Mouse (Mus musculus) MEL (cell line): ENCODE data around the gene Ggnbp2. TPM values are rescaled to one million over a fixed set of nuclear protein-coding genes. Genes with fewer than 3 reads are reported as not detected.

Experiments used
- DNase-seq: peaks from one replicate; pipeline ENCODE4 v3.0.0; 2011; ENCODE audit warnings: low read depth, low spot score
- H3K27ac ChIP-seq: 2 replicates; pipeline ENCODE4 v1.5.1; 2012; ENCODE audit warnings: low read depth, mild to moderate bottlenecking, control low read depth, low read length, moderate library complexity; ENCODE audit not compliant: control insufficient read depth
- H3K27me3 ChIP-seq, 2 experiments: fragments of 150-350 bp in 1 of 2; sonication (generic) in 1 of 2; 2 replicates each; pipeline ENCODE4 v1.6.1; 2012; ENCODE audit warnings: low read length in 2 of 2, mild to moderate bottlenecking in 2 of 2, improper control_type of control experiment in 1 of 2, moderate library complexity in 1 of 2; ENCODE audit not compliant: insufficient read depth in 2 of 2, control insufficient read depth in 1 of 2
- H3K36me3 ChIP-seq, 2 experiments: 2 replicates each; pipeline ENCODE4 v1.6.1; 2012 to 2014; ENCODE audit warnings: low read length in 2 of 2, improper control_type of control experiment in 1 of 2, inconsistent platforms in 1 of 2, mild to moderate bottlenecking in 1 of 2; ENCODE audit not compliant: insufficient read depth in 2 of 2, control insufficient read depth in 1 of 2
- H3K4me1 ChIP-seq, 2 experiments: fragments of 150-350 bp in 1 of 2; sonication (generic) in 1 of 2; 2 replicates each; pipeline ENCODE4 v1.6.1; 2012; ENCODE audit warnings: low read length in 2 of 2, improper control_type of control experiment in 1 of 2, mild to moderate bottlenecking in 1 of 2; ENCODE audit not compliant: insufficient read depth in 2 of 2, control insufficient read depth in 1 of 2
- H3K4me3 ChIP-seq, 2 experiments: fragments of 150-350 bp in 1 of 2; sonication (generic) in 1 of 2; 2 replicates each; pipeline ENCODE4 v1.5.1; 2012; ENCODE audit warnings: low read depth in 2 of 2, low read length in 2 of 2, mild to moderate bottlenecking in 2 of 2, moderate library complexity in 2 of 2, control low read depth in 1 of 2, improper control_type of control experiment in 1 of 2; ENCODE audit not compliant: control insufficient read depth in 1 of 2, insufficient read depth in 1 of 2
- H3K79me2 ChIP-seq: 2 replicates; pipeline ENCODE4 v1.6.1; 2012; ENCODE audit warnings: mild to moderate bottlenecking, low read length, moderate library complexity; ENCODE audit not compliant: control insufficient read depth, poor library complexity, insufficient read depth
- H3K9ac ChIP-seq: 2 replicates; pipeline ENCODE4 v1.6.1; 2012; ENCODE audit warnings: low read depth, mild to moderate bottlenecking, control low read depth, low read length, moderate library complexity; ENCODE audit not compliant: control insufficient read depth, poor library complexity, severe bottlenecking
- H3K9me3 ChIP-seq: fragments of 150-350 bp; sonication (generic); replicated peaks from 2 replicates; pipeline ENCODE4 v1.6.1; 2012; ENCODE audit warnings: mild to moderate bottlenecking, low read length, improper control_type of control experiment, moderate library complexity; ENCODE audit not compliant: insufficient read depth
- BHLHE40 ChIP-seq: IDR thresholded peaks from 2 replicates; pipeline ENCODE4 v1.6.1; 2012; ENCODE audit warnings: low read depth, mild to moderate bottlenecking, inconsistent platforms, low read length, improper control_type of control experiment, borderline replicate concordance
- CHD1 ChIP-seq: IDR thresholded peaks from 2 replicates; pipeline ENCODE4 v1.6.1; 2012; ENCODE audit warnings: low read depth, mild to moderate bottlenecking, inconsistent platforms, low read length, improper control_type of control experiment
- CTCF ChIP-seq, 3 experiments: IDR thresholded peaks in 2 of 3; conservative IDR thresholded peaks in 1 of 3; 2 replicates each; pipeline ENCODE4 v1.5.1; 2011 to 2012; ENCODE audit warnings: low read length in 3 of 3, low read depth in 2 of 3, mild to moderate bottlenecking in 2 of 3, improper control_type of control experiment in 1 of 3, inconsistent platforms in 1 of 3, mixed read lengths in 1 of 3, moderate library complexity in 1 of 3; ENCODE audit not compliant: control insufficient read depth in 1 of 3, insufficient read depth in 1 of 3, poor library complexity in 1 of 3, severe bottlenecking in 1 of 3
- E2F4 ChIP-seq: IDR thresholded peaks from 2 replicates; pipeline ENCODE4 v1.6.1; 2011; ENCODE audit warnings: low read depth, low read length, improper control_type of control experiment, borderline replicate concordance
- ELF1 ChIP-seq: IDR thresholded peaks from 2 replicates; pipeline ENCODE4 v1.6.1; 2014; ENCODE audit warnings: low read depth, mild to moderate bottlenecking, inconsistent platforms, low read length, improper control_type of control experiment, moderate library complexity
- EP300 ChIP-seq, 2 experiments: IDR thresholded peaks; 2 replicates each; pipeline ENCODE4 v1.6.1; 2011; ENCODE audit warnings: improper control_type of control experiment in 2 of 2, low read length in 2 of 2, low read depth in 1 of 2, mild to moderate bottlenecking in 1 of 2
- ETS1 ChIP-seq: IDR thresholded peaks from 2 replicates; pipeline ENCODE4 v1.6.1; 2012; ENCODE audit warnings: low read depth, mild to moderate bottlenecking, inconsistent platforms, low read length, improper control_type of control experiment, moderate library complexity
- GATA1 ChIP-seq: IDR thresholded peaks from 2 replicates; pipeline ENCODE4 v1.6.1; 2011; ENCODE audit warnings: low read depth, low read length, improper control_type of control experiment
- HCFC1 ChIP-seq: IDR thresholded peaks from 2 replicates; pipeline ENCODE4 v1.6.1; 2012; ENCODE audit warnings: low read depth, mild to moderate bottlenecking, inconsistent platforms, low read length, improper control_type of control experiment, moderate library complexity
- MAX ChIP-seq: IDR thresholded peaks from 2 replicates; pipeline ENCODE4 v1.6.1; 2011; ENCODE audit warnings: low read length, improper control_type of control experiment
- MAZ ChIP-seq: IDR thresholded peaks from 2 replicates; pipeline ENCODE4 v1.6.1; 2012; ENCODE audit warnings: low read depth, mild to moderate bottlenecking, inconsistent platforms, low read length, improper control_type of control experiment
- MYB ChIP-seq: IDR thresholded peaks from 2 replicates; pipeline ENCODE4 v1.6.1; 2011; ENCODE audit warnings: mild to moderate bottlenecking, low read depth, low read length, improper control_type of control experiment
- MYC ChIP-seq: IDR thresholded peaks from 2 replicates; pipeline ENCODE4 v1.6.1; 2011; ENCODE audit warnings: low read depth, mild to moderate bottlenecking, low read length, improper control_type of control experiment, moderate library complexity
- NELFE ChIP-seq: IDR thresholded peaks from 2 replicates; pipeline ENCODE4 v1.6.1; 2011; ENCODE audit warnings: low read depth, low read length, improper control_type of control experiment
- NRF1 ChIP-seq: IDR thresholded peaks from 2 replicates; pipeline ENCODE4 v1.6.1; 2014; ENCODE audit warnings: low read depth, mild to moderate bottlenecking, inconsistent platforms, low read length, improper control_type of control experiment, moderate library complexity; ENCODE audit not compliant: poor library complexity, insufficient read depth, severe bottlenecking
- POLR2A ChIP-seq, 2 experiments: IDR thresholded peaks; 2 replicates each; pipeline ENCODE4 v1.6.1; 2011 to 2012; ENCODE audit warnings: low read length in 2 of 2, mild to moderate bottlenecking in 2 of 2, control low read depth in 1 of 2, improper control_type of control experiment in 1 of 2, low read depth in 1 of 2, moderate library complexity in 1 of 2; ENCODE audit not compliant: control insufficient read depth in 1 of 2, insufficient read depth in 1 of 2, poor library complexity in 1 of 2
- RAD21 ChIP-seq: IDR thresholded peaks from 2 replicates; pipeline ENCODE4 v1.6.1; 2011; ENCODE audit warnings: mild to moderate bottlenecking, low read depth, low read length, improper control_type of control experiment
- RCOR1 ChIP-seq: IDR thresholded peaks from 2 replicates; pipeline ENCODE4 v1.6.1; 2012; ENCODE audit warnings: low read depth, mild to moderate bottlenecking, inconsistent platforms, low read length, improper control_type of control experiment
- SIN3A ChIP-seq: IDR thresholded peaks from 2 replicates; pipeline ENCODE4 v1.6.1; 2012; ENCODE audit warnings: low read length, improper control_type of control experiment, inconsistent platforms
- SMC3 ChIP-seq: IDR thresholded peaks from 2 replicates; pipeline ENCODE4 v1.6.1; 2011; ENCODE audit warnings: low read depth, low read length, improper control_type of control experiment
- TAL1 ChIP-seq: IDR thresholded peaks from 2 replicates; pipeline ENCODE4 v1.6.1; 2012; ENCODE audit warnings: mild to moderate bottlenecking, inconsistent platforms, low read length, moderate library complexity, mixed read lengths
- TBP ChIP-seq: IDR thresholded peaks from 2 replicates; pipeline ENCODE4 v1.8.0; 2011; ENCODE audit warnings: low read depth, low read length, improper control_type of control experiment
- UBTF ChIP-seq: IDR thresholded peaks from 2 replicates; pipeline ENCODE4 v1.6.1; 2012; ENCODE audit warnings: low read depth, mild to moderate bottlenecking, inconsistent platforms, low read length, improper control_type of control experiment, moderate library complexity, borderline replicate concordance; ENCODE audit not compliant: insufficient read depth
- ZC3H11A ChIP-seq: IDR thresholded peaks from 2 replicates; pipeline ENCODE4 v1.6.1; 2012; ENCODE audit warnings: low read depth, mild to moderate bottlenecking, inconsistent platforms, low read length, improper control_type of control experiment
- ZKSCAN1 ChIP-seq: IDR thresholded peaks from 2 replicates; pipeline ENCODE4 v1.6.1; 2012; ENCODE audit warnings: low read depth, mild to moderate bottlenecking, inconsistent platforms, low read length, improper control_type of control experiment, moderate library complexity
- ZMIZ1 ChIP-seq: IDR thresholded peaks from 2 replicates; pipeline ENCODE4 v1.6.1; 2012; ENCODE audit warnings: low read depth, mild to moderate bottlenecking, inconsistent platforms, low read length, improper control_type of control experiment, moderate library complexity
- ZNF384 ChIP-seq: IDR thresholded peaks from 2 replicates; pipeline ENCODE4 v1.6.1; 2012; ENCODE audit warnings: low read depth, mild to moderate bottlenecking, inconsistent platforms, low read length, improper control_type of control experiment
- polyA plus RNA-seq, 2 experiments: library from polyadenylated mRNA; stranded (reverse) in 1 of 2; unstranded in 1 of 2; fragments of >175 nt in 1 of 2; fragments of >200 nt in 1 of 2; gene quantifications; 2 replicates each; pipeline versions ENCODE4 v1.2.1 to v1.2.4; 2012; ENCODE audit warnings: low replicate concordance in 2 of 2, low read depth in 1 of 2; ENCODE audit not compliant: insufficient read length in 2 of 2, insufficient read depth in 1 of 2, missing spikeins in 1 of 2
- total RNA-seq: library from RNA; depleted of rRNA; stranded (reverse); fragments of 300-350 nt; gene quantifications from 2 replicates; pipeline ENCODE4 v1.2.3, GENCODE M21; 2012

Ggnbp2 gene
- total and polyA plus RNA-seq, 3 experiments: 55.4 to 89.6 (median 83.0) TPM

GRCm38 (mm10) chr11:84797627-84798353 lies 72.8 kb downstream of the Ggnbp2 start (continued):
- no peak for TF ChIP-seq UBTF
- TF ChIP-seq TBP: no peak
- TF ChIP-seq RAD21: peak; percentile 84
- TF ChIP-seq, all 39 proteins: peak for 8

- Histone ChIP-seq H3K27me3 (0 out of 4 replicates have a peak, but pooled peaks cover 0 to 2% of the 10 kb centered on the region in 2 experiments), H3K4me3 (no peak overlapping the region), H3K4me1 (no peaks in the 10 kb centered on the region), H3K27ac (no peak overlapping the region), H3K9me3 (no peaks in the 10 kb centered on the region), H3K9ac (no peak overlapping the region), H3K36me3 (no peaks in the 10 kb centered on the region), H3K79me2 (no peaks in the 10 kb centered on the region)
- DNase-seq: no peak
- TF ChIP-seq MAX (no peak), MYB (no peak), MAZ (no peak), ZNF384 (no peak), ETS1 (no peak)
Measured at GRCm38 (mm10) chr11:84797026-84797425, 73.6 kb downstream of the Ggnbp2 start.

- Histone ChIP-seq H3K36me3 (no peaks in the 10 kb centered on the region), H3K27ac (no peak overlapping the region), H3K4me3 (0 out of 4 replicates have a peak overlapping the region, but pooled peaks of 1 of the 2 experiments have one; percentile 12), H3K9ac (no peak overlapping the region), H3K9me3 (no peaks in the 10 kb centered on the region), H3K79me2 (no peaks in the 10 kb centered on the region), H3K4me1 (no peaks in the 10 kb centered on the region), H3K27me3 (peaks cover 4 to 7% of the 10 kb centered on the region in 2 experiments; a peak in 2 of 4 replicates)
- peak; percentile 83 for DNase-seq
- no peak for TF ChIP-seq EP300 (IDR thresholded peaks at IDR 0.05; ENCODE audit: low read depth in 1 of 2, low read length in 2 of 2)
- TF ChIP-seq NRF1: no peak
- no peak for TF ChIP-seq ELF1
- TF ChIP-seq UBTF: no peak
- no peak for TF ChIP-seq MYB
- no peak for TF ChIP-seq RCOR1
- TF ChIP-seq BHLHE40: no peak
- no peak for TF ChIP-seq POLR2A (IDR thresholded peaks at IDR 0.05; ENCODE audit: control insufficient read depth in 1 of 2, insufficient read depth in 1 of 2, low read depth in 1 of 2, low read length in 2 of 2, poor library complexity in 1 of 2)
- TF ChIP-seq ZMIZ1: no peak
- TF ChIP-seq GATA1: no peak
- TF ChIP-seq HCFC1: no peak
- no peak for TF ChIP-seq NELFE
- TF ChIP-seq SMC3: peak; percentile 93
- TF ChIP-seq ZKSCAN1: no peak
- no peak for TF ChIP-seq E2F4
- peak; percentile 91 for TF ChIP-seq ZC3H11A
- 0 out of 2 replicates have a peak, but pooled peaks have one; percentile 22 for TF ChIP-seq MAZ
- 0 out of 2 replicates have a peak, but pooled peaks have one; percentile 43 for TF ChIP-seq SIN3A
- no peak for TF ChIP-seq ZNF384
- no peak for TF ChIP-seq ETS1
- TF ChIP-seq RAD21: peak; percentile 99
- TF ChIP-seq CHD1: no peak
- TF ChIP-seq MYC: no peak
- peak; percentile 85 to 100 (median 99) for TF ChIP-seq CTCF (IDR thresholded peaks at IDR 0.05 in 2 of 3, conservative IDR thresholded peaks at IDR 0.05 in 1 of 3; ENCODE audit: control insufficient read depth in 1 of 3, insufficient read depth in 1 of 3, low read depth in 2 of 3, low read length in 3 of 3, poor library complexity in 1 of 3, severe bottlenecking in 1 of 3)
- TF ChIP-seq TAL1: no peak
Measured at GRCm38 (mm10) chr11:84794496-84795113, 76.0 kb downstream of the Ggnbp2 start.
